Mouse (Mus musculus) neural tube, embryonic 12.5 days (tissue): ENCODE data around the gene Cpne8. TPM values are rescaled to one million over a fixed set of nuclear protein-coding genes. Genes with fewer than 3 reads are reported as not detected.

Experiments used
- ATAC-seq: fragments of 200-750 bp; cut with Nextera tagmentation; 2 replicates; pipeline ENCODE4 v1.8.0; 2017; ENCODE audit warnings: low read depth, mild to moderate bottlenecking, moderate TSS enrichment, moderate library complexity; ENCODE audit not compliant: low FRiP score
- H3K27ac ChIP-seq: fragments of 300-500 bp; sonication (generic); 2 replicates; pipeline ENCODE4 v1.5.1; 2016
- H3K27me3 ChIP-seq: fragments of 300-500 bp; sonication (generic); replicated peaks from 2 replicates; pipeline ENCODE4 v1.6.1; 2016; ENCODE audit warnings: mild to moderate bottlenecking
- H3K36me3 ChIP-seq: fragments of 300-500 bp; sonication (generic); 2 replicates; pipeline ENCODE4 v1.6.1; 2016; ENCODE audit warnings: mild to moderate bottlenecking
- H3K4me1 ChIP-seq: fragments of 300-500 bp; sonication (generic); 2 replicates; pipeline ENCODE4 v1.6.1; 2016
- H3K4me2 ChIP-seq: fragments of 300-500 bp; sonication (generic); replicated peaks from 2 replicates; pipeline ENCODE4 v1.6.1; 2016; ENCODE audit warnings: mild to moderate bottlenecking
- H3K4me3 ChIP-seq: fragments of 300-500 bp; sonication (generic); 2 replicates; pipeline ENCODE4 v1.5.1; 2016
- H3K9ac ChIP-seq: fragments of 300-500 bp; sonication (generic); 2 replicates; pipeline ENCODE4 v1.6.1; 2016; ENCODE audit warnings: mild to moderate bottlenecking
- H3K9me3 ChIP-seq: fragments of 300-500 bp; sonication (generic); 2 replicates; pipeline ENCODE4 v1.6.1; 2016; ENCODE audit warnings: mild to moderate bottlenecking
- WGBS: fragments of 180-500 bp; shearing (Covaris S2); methylation state at CpG from one replicate; pipeline ENCODE4 v1.1.7; 2016; 5-methylcytosine and 5-hydroxymethylcytosine counted together
- polyA plus RNA-seq: library from polyadenylated mRNA; unstranded; fragments of >200 nt; fragmentation: Nextera tagmentation; extraction: Ambion mirVana; gene quantifications from 2 replicates; pipeline ENCODE4 v1.2.1, GENCODE M21; 2016

Cpne8 gene
- polyA plus RNA-seq, 1 experiment from 2014 or later, result 7.2 TPM

GRCm38 (mm10) chr15:90608368-90608767, 70.9 kb downstream of the Cpne8 start:
- ATAC-seq, result no peak
- Histone ChIP-seq H3K4me3 (no peak overlapping the region), H3K9ac (no peak overlapping the region), H3K9me3 (no peaks in the 10 kb centered on the region), H3K4me2 (no peak overlapping the region), H3K36me3 (no peaks in the 10 kb centered on the region), H3K27ac (no peak overlapping the region), H3K27me3 (no peaks in the 10 kb centered on the region), H3K4me1 (no peaks in the 10 kb centered on the region)
- 75% methylated on average over 3 of the region's 3 CpGs for WGBS

- H3K36me3 ChIP-seq, result no peaks in the 10 kb centered on the region
- H3K4me3 ChIP-seq, result no peak overlapping the region
- H3K27ac ChIP-seq, result no peak overlapping the region
- no peaks in the 10 kb centered on the region for H3K4me1 ChIP-seq
- H3K9me3 ChIP-seq, result no peaks in the 10 kb centered on the region
- H3K27me3 ChIP-seq, result no peaks in the 10 kb centered on the region
- no peak overlapping the region for H3K4me2 ChIP-seq
- ATAC-seq, result no peak
- 89% methylated on average over 3 of the region's 3 CpGs for WGBS
- no peak overlapping the region for H3K9ac ChIP-seq
Measured at GRCm38 (mm10) chr15:90607181-90607580, 72.1 kb downstream of the Cpne8 start.

- 70% methylated on average over 5 of the region's 5 CpGs for WGBS
- Histone ChIP-seq H3K9ac (no peak overlapping the region), H3K4me3 (no peak overlapping the region), H3K4me2 (no peak overlapping the region), H3K4me1 (no peaks in the 10 kb centered on the region), H3K27ac (no peak overlapping the region), H3K9me3 (no peaks in the 10 kb centered on the region), H3K36me3 (no peaks in the 10 kb centered on the region), H3K27me3 (no peaks in the 10 kb centered on the region)
- no peak for ATAC-seq
Measured at GRCm38 (mm10) chr15:90603676-90604075, 75.6 kb downstream of the Cpne8 start.

GRCm38 (mm10) chr15:90597715-90598497, 81.3 kb downstream of the Cpne8 start:
- H3K36me3 ChIP-seq, result no peaks in the 10 kb centered on the region
- H3K27me3 ChIP-seq, result no peaks in the 10 kb centered on the region
- ATAC-seq, result no peak
- no peak overlapping the region for H3K9ac ChIP-seq
- no peak overlapping the region for H3K4me3 ChIP-seq
- no peak overlapping the region for H3K4me2 ChIP-seq
- no peaks in the 10 kb centered on the region for H3K9me3 ChIP-seq
- 76% methylated on average over 6 of the region's 6 CpGs for WGBS
- no peak overlapping the region for H3K27ac ChIP-seq
- H3K4me1 ChIP-seq, result no peaks in the 10 kb centered on the region

GRCm38 (mm10) chr15:90595592-90595991, 83.6 kb downstream of the Cpne8 start:
- Histone ChIP-seq H3K9me3 (no peaks in the 10 kb centered on the region), H3K4me1 (no peaks in the 10 kb centered on the region), H3K27ac (no peak overlapping the region), H3K4me2 (no peak overlapping the region), H3K4me3 (no peak overlapping the region), H3K36me3 (no peaks in the 10 kb centered on the region), H3K27me3 (no peaks in the 10 kb centered on the region), H3K9ac (no peak overlapping the region)
- WGBS, result 85% methylated on average over 2 of the region's 2 CpGs
- no peak for ATAC-seq

- H3K4me3 ChIP-seq, result no peak overlapping the region
- no peak for ATAC-seq
- no peaks in the 10 kb centered on the region for H3K9me3 ChIP-seq
- H3K4me2 ChIP-seq, result no peak overlapping the region
- no peaks in the 10 kb centered on the region for H3K4me1 ChIP-seq
- no peak overlapping the region for H3K27ac ChIP-seq
- no peaks in the 10 kb centered on the region for H3K36me3 ChIP-seq
- no peak overlapping the region for H3K9ac ChIP-seq
- WGBS, result 91% methylated on average over 7 of the region's 7 CpGs
- H3K27me3 ChIP-seq, result no peaks in the 10 kb centered on the region
Measured at GRCm38 (mm10) chr15:90589587-90589986, 89.6 kb downstream of the Cpne8 start.

- Histone ChIP-seq H3K27ac (no peak overlapping the region), H3K4me1 (no peaks in the 10 kb centered on the region), H3K4me3 (no peak overlapping the region), H3K27me3 (no peaks in the 10 kb centered on the region), H3K4me2 (no peak overlapping the region), H3K9ac (no peak overlapping the region), H3K36me3 (no peaks in the 10 kb centered on the region), H3K9me3 (no peaks in the 10 kb centered on the region)
- 89% methylated on average over 3 of the region's 3 CpGs for WGBS
- ATAC-seq, result no peak
Measured at GRCm38 (mm10) chr15:90577402-90577801, 101.8 kb downstream of the Cpne8 start.

- H3K36me3 ChIP-seq, result no peaks in the 10 kb centered on the region
- no peak overlapping the region for H3K4me2 ChIP-seq
- no peak overlapping the region for H3K27ac ChIP-seq
- H3K4me3 ChIP-seq, result no peak overlapping the region
- no peak for ATAC-seq
- no peak overlapping the region for H3K9ac ChIP-seq
- 93% methylated on average over 4 of the region's 4 CpGs for WGBS
- no peaks in the 10 kb centered on the region for H3K27me3 ChIP-seq
- no peaks in the 10 kb centered on the region for H3K9me3 ChIP-seq
- H3K4me1 ChIP-seq, result no peaks in the 10 kb centered on the region
Measured at GRCm38 (mm10) chr15:90569246-90569645, 110.0 kb downstream of the Cpne8 start.

GRCm38 (mm10) chr15:90568050-90568449, 111.2 kb downstream of the Cpne8 start:
- no peaks in the 10 kb centered on the region for H3K9me3 ChIP-seq
- no peaks in the 10 kb centered on the region for H3K27me3 ChIP-seq
- ATAC-seq, result no peak
- H3K4me3 ChIP-seq, result no peak overlapping the region
- 81% methylated on average over 4 of the region's 4 CpGs for WGBS
- no peaks in the 10 kb centered on the region for H3K36me3 ChIP-seq
- no peaks in the 10 kb centered on the region for H3K4me1 ChIP-seq
- H3K27ac ChIP-seq, result no peak overlapping the region
- H3K4me2 ChIP-seq, result no peak overlapping the region
- H3K9ac ChIP-seq, result no peak overlapping the region

GRCm38 (mm10) chr15:90563996-90564395, 115.2 kb downstream of the Cpne8 start:
- no peak overlapping the region for H3K9ac ChIP-seq
- H3K27ac ChIP-seq, result no peak overlapping the region
- H3K4me3 ChIP-seq, result no peak overlapping the region
- ATAC-seq, result no peak
- WGBS, result 62% methylated on average over 3 of the region's 3 CpGs
- no peak overlapping the region for H3K4me2 ChIP-seq
- no peaks in the 10 kb centered on the region for H3K9me3 ChIP-seq
- H3K4me1 ChIP-seq, result no peaks in the 10 kb centered on the region
- no peaks in the 10 kb centered on the region for H3K27me3 ChIP-seq
- H3K36me3 ChIP-seq, result no peaks in the 10 kb centered on the region

- ATAC-seq, result no peak
- WGBS, result 71% methylated on average over 12 of the region's 12 CpGs
Measured at GRCm38 (mm10) chr15:90561613-90562012, 117.6 kb downstream of the Cpne8 start.

GRCm38 (mm10) chr15:90548589-90548988, 130.6 kb downstream of the Cpne8 start:
- no peaks in the 10 kb centered on the region for H3K27me3 ChIP-seq
- H3K9me3 ChIP-seq, result no peaks in the 10 kb centered on the region
- H3K4me1 ChIP-seq, result no peaks in the 10 kb centered on the region
- no peak for ATAC-seq
- no peak overlapping the region for H3K27ac ChIP-seq
- H3K4me3 ChIP-seq, result no peak overlapping the region
- no peak overlapping the region for H3K9ac ChIP-seq
- no peak overlapping the region for H3K4me2 ChIP-seq
- WGBS, result 95% methylated on average over 7 of the region's 7 CpGs
- no peaks in the 10 kb centered on the region for H3K36me3 ChIP-seq

More at GRCm38 (mm10) chr15:90561613-90562012, 117.6 kb downstream of the Cpne8 start:
- Histone ChIP-seq H3K4me2 (no peak overlapping the region), H3K27ac (no peak overlapping the region), H3K9me3 (no peaks in the 10 kb centered on the region), H3K36me3 (no peaks in the 10 kb centered on the region), H3K4me1 (no peaks in the 10 kb centered on the region), H3K9ac (no peak overlapping the region), H3K27me3 (no peaks in the 10 kb centered on the region), H3K4me3 (no peak overlapping the region)

- Histone ChIP-seq H3K9me3 (no peaks in the 10 kb centered on the region), H3K4me1 (no peaks in the 10 kb centered on the region), H3K4me3 (no peak overlapping the region), H3K9ac (no peak overlapping the region), H3K27ac (no peak overlapping the region), H3K4me2 (no peak overlapping the region), H3K36me3 (no peaks in the 10 kb centered on the region), H3K27me3 (no peaks in the 10 kb centered on the region)
- WGBS, result 75% methylated on average over 5 of the region's 5 CpGs
- no peak for ATAC-seq
Measured at GRCm38 (mm10) chr15:90543447-90543846, 135.8 kb downstream of the Cpne8 start.
